Mouse (Mus musculus) embryonic facial prominence, embryonic 14.5 days (tissue): ENCODE measurements around the gene Tnrc18. TPM values are rescaled to one million over a fixed set of nuclear protein-coding genes. Genes with fewer than 3 reads are reported as not detected.

Experiments used
- ATAC-seq: fragments of 200-750 bp; cut with Nextera tagmentation; 2 replicates; pipeline ENCODE4 v1.8.0; 2017; ENCODE audit warnings: low read depth, moderate number of reproducible peaks, moderate TSS enrichment
- DNase-seq: peaks from one replicate; pipeline ENCODE4 v3.0.0-alpha.2; 2015; ENCODE audit warnings: low spot score
- H3K27ac ChIP-seq: fragments of 300-500 bp; sonication (generic); replicated peaks from 2 replicates; pipeline ENCODE4 v1.5.1; 2014; ENCODE audit warnings: low read depth, mild to moderate bottlenecking, low read length, moderate library complexity
- H3K27me3 ChIP-seq: fragments of 300-500 bp; sonication (generic); replicated peaks from 2 replicates; pipeline ENCODE4 v1.6.1; 2014; ENCODE audit warnings: low read length; ENCODE audit not compliant: control insufficient read depth, insufficient read depth
- H3K36me3 ChIP-seq: fragments of 300-500 bp; sonication (generic); 2 replicates; pipeline ENCODE4 v1.6.1; 2014; ENCODE audit warnings: low read length, mixed read lengths; ENCODE audit not compliant: control insufficient read depth, insufficient read depth
- H3K4me1 ChIP-seq: fragments of 300-500 bp; sonication (generic); 2 replicates; pipeline ENCODE4 v1.6.1; 2014; ENCODE audit warnings: antibody characterized with exemption, low read length; ENCODE audit not compliant: control insufficient read depth, insufficient read depth
- H3K4me2 ChIP-seq: fragments of 300-500 bp; sonication (generic); 2 replicates; pipeline ENCODE4 v1.6.1; 2014; ENCODE audit warnings: low read depth, mild to moderate bottlenecking, low read length, moderate library complexity, mixed read lengths
- H3K4me3 ChIP-seq: fragments of 300-500 bp; sonication (generic); 2 replicates; pipeline ENCODE4 v1.5.1; 2014; ENCODE audit warnings: low read depth, mild to moderate bottlenecking, low read length
- H3K9ac ChIP-seq: fragments of 300-500 bp; sonication (generic); 2 replicates; pipeline ENCODE4 v1.6.1; 2014; ENCODE audit warnings: low read depth, mild to moderate bottlenecking, low read length, moderate library complexity, mixed read lengths
- H3K9me3 ChIP-seq: fragments of 300-500 bp; sonication (generic); 2 replicates; pipeline ENCODE4 v1.6.1; 2016; ENCODE audit warnings: low read length; ENCODE audit not compliant: control insufficient read depth
- WGBS: fragments of 180-500 bp; shearing (Covaris S2); extraction: QIAGEN DNeasy Blood & Tissue Kit; methylation state at CpG from one replicate; pipeline ENCODE4 v1.1.7; 2014; 5-methylcytosine and 5-hydroxymethylcytosine counted together
- polyA plus RNA-seq: library from polyadenylated mRNA; unstranded; fragments of >200 nt; fragmentation: Nextera tagmentation; extraction: Ambion mirVana; gene quantifications from 2 replicates; pipeline ENCODE4 v1.2.1, GENCODE M21; 2014

The Tnrc18 gene
- polyA plus RNA-seq, 1 experiment from 2014 or later, result 32.9 TPM

DNA sequence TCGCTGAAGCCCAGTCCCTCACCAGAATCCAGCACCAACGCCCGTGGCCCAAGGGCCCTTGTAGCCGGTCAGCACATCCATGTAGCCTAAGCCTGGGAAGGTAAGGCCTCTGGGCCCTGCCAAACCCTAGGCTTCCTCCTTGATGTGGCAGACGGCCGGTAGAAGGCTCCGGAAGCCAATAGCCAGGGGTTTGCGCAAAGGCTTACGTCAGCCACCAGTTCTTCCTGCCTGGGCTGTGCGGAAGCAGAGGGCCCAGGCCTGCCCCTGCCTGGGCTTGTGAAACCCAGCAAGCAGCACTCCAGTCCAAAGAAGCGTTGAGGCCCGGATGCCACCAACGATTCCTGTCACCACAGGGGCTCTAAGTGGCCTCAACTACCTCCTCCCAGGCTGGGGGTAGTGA is 22.9 kb downstream of the Tnrc18 start:
- peaks cover 7% of the 10 kb centered on the region; the same call in 1 of the 2 replicates for H3K4me1 ChIP-seq
- no peak overlapping the region for H3K27ac ChIP-seq
- no peak for DNase-seq
- WGBS, result 85% methylated on average over 12 of the region's 13 CpGs
- H3K36me3 ChIP-seq, result peaks cover 28% of the 10 kb centered on the region
- ATAC-seq, result no peak
- no peaks in the 10 kb centered on the region for H3K27me3 ChIP-seq
- H3K9me3 ChIP-seq, result no peaks in the 10 kb centered on the region
- H3K9ac ChIP-seq, result 0 out of 2 replicates have a peak overlapping the region, but pooled peaks have one; percentile 19
- H3K4me2 ChIP-seq, result no peak overlapping the region
- no peak overlapping the region for H3K4me3 ChIP-seq

DNA sequence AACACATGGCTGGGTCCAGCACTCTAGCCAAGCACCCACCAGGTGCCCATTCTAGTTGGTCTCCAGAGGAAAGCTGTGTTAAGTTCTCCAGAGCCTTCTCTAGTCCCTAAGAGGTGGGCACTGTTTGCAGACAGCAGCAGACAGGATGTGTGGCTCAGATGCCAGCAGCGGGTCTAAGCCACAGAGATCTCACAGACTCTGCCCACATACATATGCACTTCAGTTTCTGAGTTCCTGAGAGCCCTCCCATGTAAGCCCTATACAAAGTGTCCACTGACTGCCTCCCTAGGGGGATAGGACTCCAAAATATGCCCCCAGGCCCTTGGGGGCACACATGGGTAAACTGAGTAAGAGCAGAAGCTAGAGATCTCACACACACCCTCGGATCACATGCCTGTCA is 23.3 kb downstream of the Tnrc18 start:
- Histone ChIP-seq H3K27me3 (no peaks in the 10 kb centered on the region), H3K4me1 (peaks cover 7% of the 10 kb centered on the region; the same call in 1 of the 2 replicates), H3K4me3 (no peak overlapping the region), H3K4me2 (no peak overlapping the region), H3K27ac (no peak overlapping the region), H3K36me3 (peaks cover 28% of the 10 kb centered on the region), H3K9ac (0 out of 2 replicates have a peak overlapping the region, but pooled peaks have one; percentile 19), H3K9me3 (no peaks in the 10 kb centered on the region)
- no peak for ATAC-seq
- DNase-seq, result no peak
- WGBS, result 83% methylated on average over 2 of the region's 2 CpGs

DNA sequence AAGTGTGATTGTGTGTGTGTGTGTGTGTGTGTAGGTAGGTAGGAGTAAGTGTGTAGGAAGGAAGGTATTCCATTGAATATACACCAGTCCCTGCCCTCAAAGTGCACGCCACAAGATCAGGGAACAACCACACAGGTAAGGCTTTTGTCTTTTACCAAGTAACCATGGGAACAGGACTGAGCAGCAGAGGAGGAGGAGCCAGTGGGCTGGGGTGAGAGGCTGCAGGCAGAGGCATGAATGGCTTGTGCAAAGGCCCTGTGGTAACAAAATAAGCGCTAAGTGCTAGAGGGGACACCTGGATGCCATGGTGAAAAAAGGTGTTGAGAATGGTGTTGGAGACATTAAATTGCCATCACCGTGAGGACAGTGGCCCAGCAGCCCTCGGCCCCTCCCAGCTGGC is 24.9 kb downstream of the Tnrc18 start:
- H3K36me3 ChIP-seq, result peaks cover 40% of the 10 kb centered on the region
- H3K9me3 ChIP-seq, result no peaks in the 10 kb centered on the region
- H3K4me1 ChIP-seq, result peaks cover under 1% of the 10 kb centered on the region; the same call in 1 of the 2 replicates
- 0 out of 2 replicates have a peak, but pooled peaks have one; percentile 10 for ATAC-seq
- DNase-seq, result no peak
- H3K27me3 ChIP-seq, result no peaks in the 10 kb centered on the region
- H3K9ac ChIP-seq, result no peak overlapping the region
- H3K4me3 ChIP-seq, result no peak overlapping the region
- 95% methylated on average over 4 of the region's 4 CpGs for WGBS
- no peak overlapping the region for H3K27ac ChIP-seq
- no peak overlapping the region for H3K4me2 ChIP-seq

DNA sequence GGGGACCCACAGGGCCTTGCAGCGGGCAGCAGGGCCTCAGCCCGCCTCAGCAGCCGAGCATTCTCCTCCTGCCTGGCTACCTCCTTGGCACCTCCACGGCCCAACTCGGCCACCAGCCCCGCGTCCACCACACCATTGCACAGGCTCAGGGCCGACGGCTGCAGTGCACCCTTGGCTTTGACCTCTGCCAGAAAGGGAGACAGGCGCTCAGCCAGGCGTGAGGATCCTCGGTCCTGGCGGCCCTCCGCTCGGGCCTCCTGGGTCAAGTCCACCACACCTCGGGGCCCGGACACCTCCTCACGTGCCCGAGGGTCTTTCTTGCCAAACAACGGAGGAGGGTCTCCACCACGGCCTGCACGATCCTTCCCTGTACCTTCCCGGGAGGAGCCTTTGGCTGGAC is 29.2 kb downstream of the Tnrc18 start:
- Histone ChIP-seq H3K36me3 (peaks cover 78% of the 10 kb centered on the region), H3K4me3 (no peak overlapping the region), H3K9me3 (no peaks in the 10 kb centered on the region), H3K27me3 (no peaks in the 10 kb centered on the region), H3K9ac (no peak overlapping the region), H3K27ac (no peak overlapping the region), H3K4me2 (no peak overlapping the region), H3K4me1 (no peaks in the 10 kb centered on the region)
- WGBS, result 95% methylated on average over 22 of the region's 23 CpGs
- DNase-seq (no peak), ATAC-seq (no peak)

DNA sequence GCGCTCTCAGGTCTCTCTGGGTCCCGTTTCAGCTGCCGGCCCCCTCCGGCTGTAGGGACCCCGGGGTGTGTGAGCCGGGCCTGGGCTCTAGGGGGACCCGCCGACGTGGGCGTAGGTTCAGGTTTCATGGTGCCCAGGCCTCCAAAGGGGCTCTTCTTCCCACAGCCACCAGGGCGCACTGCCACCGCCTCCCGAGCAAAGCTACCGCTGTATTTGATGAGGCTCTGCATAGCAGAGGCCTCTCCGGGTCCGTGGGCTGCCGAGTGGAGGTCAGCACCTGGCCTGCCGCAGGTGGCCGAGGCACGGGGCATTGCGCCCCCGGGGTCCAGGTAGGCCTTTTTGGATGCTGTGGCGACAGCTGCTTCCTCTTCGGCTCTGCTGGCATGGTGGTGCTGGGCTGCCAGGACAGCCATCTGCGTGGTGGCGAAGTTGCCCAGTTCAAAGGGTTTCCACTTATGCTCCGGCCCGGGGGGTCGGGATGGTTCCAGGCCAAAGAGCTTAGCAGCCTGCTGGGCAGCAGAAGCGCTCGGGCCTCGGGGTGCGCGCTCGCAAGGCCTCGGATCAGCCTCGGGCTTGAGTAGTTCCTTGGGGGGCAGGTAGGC is 30.1 kb downstream of the Tnrc18 start:
- H3K9me3 ChIP-seq, result no peaks in the 10 kb centered on the region
- no peak overlapping the region for H3K4me3 ChIP-seq
- no peak overlapping the region for H3K4me2 ChIP-seq
- H3K36me3 ChIP-seq, result peaks cover 78% of the 10 kb centered on the region
- no peaks in the 10 kb centered on the region for H3K4me1 ChIP-seq
- no peak for ATAC-seq
- 88% methylated on average over 34 of the region's 37 CpGs for WGBS
- no peak overlapping the region for H3K9ac ChIP-seq
- H3K27ac ChIP-seq, result no peak overlapping the region
- DNase-seq, result no peak
- H3K27me3 ChIP-seq, result no peaks in the 10 kb centered on the region

DNA sequence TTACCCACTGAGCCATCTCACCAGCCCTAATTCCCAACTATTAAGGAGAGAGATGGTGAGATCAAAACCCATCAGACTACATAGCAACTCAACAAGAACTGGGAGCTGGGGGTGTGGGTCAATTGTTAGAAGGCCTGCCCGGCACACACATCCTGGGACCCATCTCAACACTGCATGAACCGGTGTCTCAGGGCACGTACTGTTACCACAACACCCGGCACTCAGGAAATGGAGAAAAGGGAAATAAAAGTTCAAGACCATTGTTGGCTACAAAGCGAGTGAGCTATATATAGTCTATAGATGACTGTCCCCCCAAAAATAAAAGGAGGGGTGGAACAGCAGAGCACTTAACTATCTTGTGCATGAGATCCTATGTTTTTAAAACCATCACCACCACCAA is 30.8 kb downstream of the Tnrc18 start:
- ATAC-seq (no peak), DNase-seq (no peak)
- H3K4me2 ChIP-seq, result no peak overlapping the region
- H3K27me3 ChIP-seq, result no peaks in the 10 kb centered on the region
- H3K27ac ChIP-seq, result no peak overlapping the region
- H3K4me3 ChIP-seq, result no peak overlapping the region
- no peaks in the 10 kb centered on the region for H3K9me3 ChIP-seq
- no peaks in the 10 kb centered on the region for H3K4me1 ChIP-seq
- H3K36me3 ChIP-seq, result peaks cover 84% of the 10 kb centered on the region
- no peak overlapping the region for H3K9ac ChIP-seq
- WGBS, result 87% methylated on average over 5 of the region's 5 CpGs

DNA sequence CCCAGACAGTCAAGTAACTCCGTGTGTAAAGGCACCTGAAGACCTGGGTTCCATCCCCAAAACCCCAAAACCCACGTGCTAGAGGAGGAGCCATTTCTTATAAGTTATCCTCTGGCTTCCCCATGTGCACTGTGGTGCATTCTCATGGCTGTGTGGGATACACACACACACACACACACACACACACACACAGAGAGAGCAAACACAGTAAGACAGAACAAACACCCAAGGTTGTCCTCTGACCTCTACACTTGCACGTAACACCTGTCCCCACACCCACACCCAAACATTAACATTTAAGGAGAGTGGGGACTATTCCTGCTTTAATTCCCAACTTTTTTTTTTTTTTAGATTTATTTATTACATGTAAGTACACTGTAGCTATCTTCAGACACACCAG is 31.2 kb downstream of the Tnrc18 start:
- no peak overlapping the region for H3K9ac ChIP-seq
- H3K27ac ChIP-seq, result no peak overlapping the region
- no peak for DNase-seq
- no peaks in the 10 kb centered on the region for H3K9me3 ChIP-seq
- H3K4me1 ChIP-seq, result peaks cover 2% of the 10 kb centered on the region; the same call in 1 of the 2 replicates
- ATAC-seq, result no peak
- no peaks in the 10 kb centered on the region for H3K27me3 ChIP-seq
- H3K4me3 ChIP-seq, result no peak overlapping the region
- no peak overlapping the region for H3K4me2 ChIP-seq
- H3K36me3 ChIP-seq, result peaks cover 84% of the 10 kb centered on the region
- WGBS, result 90% methylated on average over 3 of the region's 3 CpGs

DNA sequence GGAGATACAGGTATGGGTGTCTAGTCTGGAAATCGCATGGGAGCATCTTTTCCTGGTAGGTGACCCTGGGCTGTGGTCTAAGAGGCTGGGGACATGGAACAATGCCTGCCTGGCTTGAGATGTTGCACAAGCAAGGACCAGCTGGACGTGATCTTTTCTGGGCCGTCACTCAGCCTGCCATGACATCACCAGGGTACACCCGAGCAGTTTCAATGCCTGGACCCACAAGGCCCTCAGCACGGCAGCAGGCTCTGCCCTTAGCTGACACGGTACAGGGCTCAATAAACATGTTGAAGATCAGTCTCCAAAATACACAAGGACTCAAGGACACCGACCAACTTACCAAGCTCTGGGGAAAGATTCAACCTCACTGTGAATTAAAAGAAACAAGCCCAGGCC is 34.3 kb downstream of the Tnrc18 start:
- ATAC-seq (no peak), DNase-seq (no peak)
- H3K9me3 ChIP-seq, result no peaks in the 10 kb centered on the region
- H3K27me3 ChIP-seq, result no peaks in the 10 kb centered on the region
- H3K27ac ChIP-seq, result no peak overlapping the region
- no peak overlapping the region for H3K4me3 ChIP-seq
- H3K9ac ChIP-seq, result no peak overlapping the region
- H3K4me1 ChIP-seq, result peaks cover 7% of the 10 kb centered on the region; the same call in 1 of the 2 replicates
- peaks cover 78% of the 10 kb centered on the region for H3K36me3 ChIP-seq
- no peak overlapping the region for H3K4me2 ChIP-seq
- WGBS, result 67% methylated on average over 7 of the region's 7 CpGs

DNA sequence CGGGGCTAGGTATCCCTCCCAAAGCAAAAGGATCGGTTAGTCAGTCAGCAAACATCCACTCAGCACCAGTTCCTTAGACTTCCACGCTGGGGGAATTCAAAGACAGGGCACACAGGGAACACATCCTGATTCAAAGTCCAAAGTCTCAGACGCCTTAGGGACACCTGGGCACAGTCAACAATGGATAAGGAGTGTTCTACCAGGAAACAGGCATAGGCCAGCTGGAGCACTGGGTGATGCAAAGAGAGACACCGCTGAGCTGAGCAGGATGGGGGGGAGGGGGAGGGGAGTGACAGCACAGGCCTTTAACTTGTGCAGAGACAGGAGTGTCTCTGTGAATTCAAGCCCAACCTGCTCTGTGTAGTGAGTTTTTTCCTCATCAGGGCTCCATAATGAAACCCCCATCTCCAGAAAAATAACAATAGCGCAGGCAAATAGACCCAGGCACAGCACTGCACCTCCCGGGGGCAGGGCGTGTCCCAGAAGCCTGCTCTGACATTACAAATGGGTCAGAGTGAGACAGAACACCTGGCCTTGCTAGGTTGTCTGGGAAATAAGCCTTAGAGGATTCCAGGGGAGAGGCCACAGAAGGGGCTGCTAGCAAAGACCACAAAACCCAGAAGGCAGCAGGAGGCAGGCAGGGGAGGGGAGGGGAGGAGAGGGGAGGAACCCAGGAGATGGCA is 34.9 kb downstream of the Tnrc18 start:
- no peak overlapping the region for H3K27ac ChIP-seq
- ATAC-seq, result no peak

More for the DNA sequence above, 34.9 kb downstream of the Tnrc18 start:
- 80% methylated on average over 8 of the region's 8 CpGs for WGBS
- H3K36me3 ChIP-seq, result peaks cover 78% of the 10 kb centered on the region
- H3K4me3 ChIP-seq, result no peak overlapping the region
- no peaks in the 10 kb centered on the region for H3K27me3 ChIP-seq
- H3K9ac ChIP-seq, result no peak overlapping the region
- peaks cover 7% of the 10 kb centered on the region; the same call in 1 of the 2 replicates for H3K4me1 ChIP-seq
- no peaks in the 10 kb centered on the region for H3K9me3 ChIP-seq
- no peak for DNase-seq
- H3K4me2 ChIP-seq, result no peak overlapping the region
